Mouse (Mus musculus): ENCODE measurements around the gene Med8. TPM values are rescaled to one million over a fixed set of nuclear protein-coding genes. Genes with fewer than 3 reads are reported as not detected.

The Med8 gene
- total RNA-seq, 1 experiment from 2014 or later: 65.7 TPM

Other genes starting within 250 kb of the Med8 start
- gene Kdm4a, start 229.3 kb upstream of the Med8 start, total RNA-seq (2021): 34.3 and 43.6 TPM in 2 replicates
- 63.5 and 64.3 TPM in 2 replicates for gene Ptprf, start 117.9 kb upstream of the Med8 start, total RNA-seq (2021)
- 18.3 and 22.5 TPM in 2 replicates for gene Szt2, start 64 bp upstream of the Med8 start, total RNA-seq (2021)
- gene Elovl1, start 18.8 kb downstream of the Med8 start, total RNA-seq (2021): 66.4 and 75.4 TPM in 2 replicates
- gene Cdc20, start 28.0 kb downstream of the Med8 start, total RNA-seq (2021): 24.5 and 25.0 TPM in 2 replicates
- gene Mpl, start 48.2 kb downstream of the Med8 start, total RNA-seq (2021): 0.15 and 0.41 TPM in 2 replicates
- gene Tie1, start 80.7 kb downstream of the Med8 start, total RNA-seq (2021): 65.7 and 79.2 TPM in 2 replicates
- gene 2610528J11Rik, start 117.7 kb downstream of the Med8 start, total RNA-seq (2021): 3.6 TPM in 1 of 2 replicates, not detected in the other
- gene Tmem125, start 134.7 kb downstream of the Med8 start, total RNA-seq (2021): 0.45 and 1.4 TPM in 2 replicates
- not detected in 2 replicates for gene Cfap57, start 211.4 kb downstream of the Med8 start, total RNA-seq (2021)
- 67.7 and 86.3 TPM in 2 replicates for gene Ebna1bp2, start 211.5 kb downstream of the Med8 start, total RNA-seq (2021)
- gene Olfr62, start 249.6 kb downstream of the Med8 start, total RNA-seq (2021): not detected in 2 replicates